Mouse (Mus musculus): Measurements from ENCODE around the gene Olfr317.
"Not testable (repeated sequence)": the region's sequence is repeated elsewhere in the genome, so short reads cannot be mapped to it uniquely, and the experiment has no call there.

Gene Olfr317

DNA sequence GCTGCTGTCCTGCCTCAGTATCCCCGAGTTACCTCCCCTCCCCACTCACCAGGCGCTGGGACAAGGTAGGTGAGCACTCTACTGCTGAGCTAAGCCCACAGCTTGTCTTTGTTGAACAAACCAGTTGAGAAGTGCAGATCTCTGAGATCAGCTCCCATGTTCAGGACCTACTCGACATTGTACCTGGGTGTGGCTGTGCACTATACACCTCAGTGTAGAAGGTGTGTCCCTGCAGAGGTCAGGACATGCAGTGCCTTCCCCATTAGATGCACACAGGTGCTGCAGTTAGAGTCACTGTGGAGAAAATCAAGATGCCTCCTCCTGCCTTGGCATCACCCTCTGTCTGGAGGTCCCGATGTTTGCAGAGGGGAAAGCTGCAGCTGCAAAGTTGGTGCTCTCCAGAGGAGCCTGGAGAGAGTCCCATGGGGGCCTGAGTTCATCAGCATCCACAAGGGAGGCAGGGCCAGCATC, at the start of gene Olfr317:
Gene Olfr317, minus strand, starts transcription at position 421 of the 471 bp plus-strand sequence.
- DNase-seq (ENCODE audit: low spot score in 2 of 2): no peak

DNA sequence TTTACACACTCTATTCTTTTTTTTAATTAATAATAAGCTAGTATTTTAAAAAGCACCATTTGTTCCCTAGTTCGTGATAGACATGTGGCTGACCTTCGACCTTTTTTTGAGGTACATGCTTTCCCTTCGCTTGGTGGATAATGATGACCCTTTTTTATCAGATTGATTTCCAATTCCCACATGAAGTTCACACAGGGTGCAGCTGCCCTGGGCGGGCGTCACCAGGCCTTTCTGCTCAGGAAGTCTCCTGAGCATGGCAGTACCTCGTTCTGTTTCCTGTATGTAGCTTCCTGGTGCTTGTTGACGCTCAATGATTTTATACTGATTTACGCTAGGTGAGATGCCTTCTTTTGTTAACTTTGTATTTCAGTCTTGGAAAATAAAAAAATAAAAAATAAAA, 49.3 kb upstream of the Olfr317 start:
- DNase-seq (ENCODE audit: low spot score in 2 of 2): no peak

DNA sequence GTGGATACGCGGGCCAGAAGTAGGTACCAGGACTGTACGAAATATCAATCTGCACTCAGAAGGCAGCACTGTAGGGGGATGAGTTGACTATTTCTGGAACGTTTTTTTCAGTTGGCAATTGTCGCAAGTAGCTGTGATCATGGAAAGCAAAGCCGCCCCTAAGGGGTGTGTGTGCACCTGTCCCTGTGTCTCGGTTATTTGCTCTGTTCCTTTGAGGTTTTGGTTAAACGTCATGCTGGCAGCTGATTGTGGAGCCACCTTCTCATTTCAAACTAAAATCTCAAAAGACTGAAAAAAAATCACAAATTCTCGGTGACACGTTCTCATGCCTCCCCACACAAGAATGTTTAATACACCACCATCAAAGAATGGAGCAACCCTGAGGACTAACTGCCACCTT, 48.6 kb upstream of the Olfr317 start:
- DNase-seq (ENCODE audit: low spot score in 2 of 2): no peak

DNA sequence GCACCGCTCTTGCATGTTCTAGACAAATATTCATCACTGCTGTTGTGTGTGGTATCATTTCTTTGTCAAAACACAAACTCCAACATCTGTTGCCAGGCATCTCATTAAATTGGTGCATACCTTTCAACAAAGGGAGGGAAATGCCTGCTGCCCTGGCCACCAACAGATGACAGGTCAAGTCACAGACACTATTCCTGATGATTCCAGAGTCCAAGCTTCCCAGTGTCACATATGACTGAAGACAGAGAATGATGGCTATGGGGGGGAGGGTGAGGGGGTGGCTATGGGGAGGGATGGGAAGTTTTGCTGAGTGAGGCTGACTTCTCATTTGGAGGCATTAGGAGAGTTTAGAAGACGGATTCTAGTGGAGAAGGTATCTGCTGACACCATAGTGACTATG, 45.2 kb upstream of the Olfr317 start:
- no peak for DNase-seq (ENCODE audit: low spot score in 2 of 2)

DNA sequence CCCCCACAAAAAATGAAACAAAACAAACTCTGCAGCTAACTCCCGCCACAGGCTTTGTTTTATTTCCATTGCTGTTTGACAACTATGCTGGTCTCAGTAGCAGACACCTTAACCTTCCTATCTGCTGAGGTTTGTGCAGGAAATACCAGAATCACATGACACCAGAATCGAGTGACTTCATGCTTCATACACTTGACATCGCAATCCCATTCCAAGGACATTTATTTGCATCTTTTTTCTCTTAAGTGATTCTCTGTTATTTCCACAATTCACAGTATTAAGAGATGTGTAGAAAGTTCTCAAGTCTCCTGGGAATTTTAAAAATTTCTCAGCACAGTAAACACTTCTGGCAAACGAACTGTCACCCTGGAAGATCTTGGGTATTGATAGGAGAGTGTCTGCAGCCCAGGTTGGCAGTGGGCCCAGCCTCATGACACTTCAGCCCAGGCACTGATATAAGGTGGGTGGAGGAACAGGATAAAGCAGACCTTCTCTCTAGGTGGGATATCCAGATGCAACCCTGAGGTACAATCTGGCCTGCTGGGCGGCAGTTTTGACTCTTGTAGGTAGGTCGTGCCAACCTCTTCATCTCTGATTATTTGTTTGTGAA, 43.6 kb upstream of the Olfr317 start, which contains the start of gene Olfr314:
Gene Olfr314, plus strand, starts transcription at position 473 of the 610 bp plus-strand sequence.
- no peak for DNase-seq (ENCODE audit: low spot score in 2 of 2)

DNA sequence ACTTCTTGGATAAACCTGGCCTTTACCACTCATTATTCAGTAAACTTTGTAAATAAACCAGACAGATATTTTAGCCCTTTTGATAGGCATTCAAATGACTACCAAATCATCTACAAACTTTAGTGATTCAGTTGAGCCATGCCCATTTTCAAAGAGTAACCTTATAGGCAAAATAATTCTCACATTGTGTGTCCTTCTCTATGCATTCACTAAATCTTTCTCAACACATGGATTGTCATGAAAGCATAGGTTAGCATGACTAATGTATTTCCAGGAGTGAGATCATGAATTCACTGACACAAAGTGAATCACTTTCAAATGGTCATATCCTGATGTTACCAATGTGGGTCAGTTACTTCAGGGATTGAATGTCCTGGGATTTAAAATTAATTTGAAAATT, 33.9 kb upstream of the Olfr317 start, which contains the start of gene Olfr315:
Gene Olfr315, plus strand, starts transcription at position 301 of the 400 bp plus-strand sequence.
- no peak for DNase-seq (ENCODE audit: low spot score in 2 of 2)

DNA sequence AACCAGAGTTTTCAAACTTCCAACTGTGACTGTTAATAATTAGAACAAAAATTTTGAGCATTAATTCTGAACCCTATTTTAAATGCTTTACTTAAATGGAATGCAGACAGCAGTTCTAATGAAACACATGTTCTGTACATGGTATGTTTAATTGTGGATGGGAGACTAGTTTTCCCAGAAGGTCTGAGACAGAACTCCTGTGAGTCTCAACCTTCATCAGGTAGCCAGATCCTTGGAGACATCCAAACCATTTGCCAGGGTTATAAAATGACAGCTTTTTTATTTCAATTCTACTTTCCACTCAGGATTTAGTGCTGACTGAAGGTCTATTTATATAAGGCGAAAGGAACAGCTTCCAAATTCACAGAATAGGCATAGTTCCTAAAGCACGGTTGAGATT, 13.4 kb upstream of the Olfr317 start, which contains the start of gene Olfr316:
Gene Olfr316, plus strand, starts transcription at position 301 of the 400 bp plus-strand sequence.
- DNase-seq (ENCODE audit: low spot score in 2 of 2): no peak

DNA sequence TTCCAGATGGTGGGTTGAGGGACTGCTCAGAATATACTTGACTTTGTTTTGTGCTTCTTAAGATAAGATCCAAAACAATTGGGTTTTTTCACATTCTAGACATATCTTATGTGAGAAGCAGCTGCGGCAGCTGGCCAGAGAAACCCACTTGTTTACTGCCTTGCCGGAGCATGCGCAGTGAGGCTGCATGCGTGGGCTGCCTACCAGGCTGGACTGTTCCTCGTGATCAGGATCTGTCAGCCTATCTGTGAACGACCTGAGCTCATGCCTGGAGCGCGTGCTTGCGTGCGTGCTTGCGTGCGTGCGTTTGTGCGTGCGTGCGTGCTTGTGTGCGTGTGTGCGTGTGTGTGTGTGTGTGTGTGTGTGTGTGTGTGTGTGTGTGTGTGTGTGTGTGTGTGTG, 12.1 kb upstream of the Olfr317 start:
- peak; percentile 48 to 63 for DNase-seq (ENCODE audit: low spot score in 2 of 2)

DNA sequence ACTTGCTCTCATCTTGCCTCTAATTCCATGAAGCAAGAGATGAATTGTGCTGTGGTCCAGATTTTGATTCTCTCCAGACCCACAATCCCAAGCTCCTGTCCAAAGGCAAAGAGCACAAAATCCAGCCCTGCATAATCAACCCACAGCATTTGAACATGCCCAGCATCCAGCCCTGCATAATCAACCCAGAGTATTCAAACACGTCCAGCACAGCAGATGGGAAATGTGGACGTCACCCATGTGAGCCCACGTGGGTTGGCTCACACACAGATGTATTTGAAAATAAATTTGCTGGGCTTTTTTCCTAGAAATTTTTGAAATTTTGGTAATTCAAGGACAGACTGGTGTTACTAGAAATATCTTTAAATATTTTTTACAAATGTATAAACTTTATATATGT, 5.6 kb downstream of the Olfr317 start:
- peak; percentile 73 to 85 for DNase-seq (ENCODE audit: low spot score in 2 of 2)

DNA sequence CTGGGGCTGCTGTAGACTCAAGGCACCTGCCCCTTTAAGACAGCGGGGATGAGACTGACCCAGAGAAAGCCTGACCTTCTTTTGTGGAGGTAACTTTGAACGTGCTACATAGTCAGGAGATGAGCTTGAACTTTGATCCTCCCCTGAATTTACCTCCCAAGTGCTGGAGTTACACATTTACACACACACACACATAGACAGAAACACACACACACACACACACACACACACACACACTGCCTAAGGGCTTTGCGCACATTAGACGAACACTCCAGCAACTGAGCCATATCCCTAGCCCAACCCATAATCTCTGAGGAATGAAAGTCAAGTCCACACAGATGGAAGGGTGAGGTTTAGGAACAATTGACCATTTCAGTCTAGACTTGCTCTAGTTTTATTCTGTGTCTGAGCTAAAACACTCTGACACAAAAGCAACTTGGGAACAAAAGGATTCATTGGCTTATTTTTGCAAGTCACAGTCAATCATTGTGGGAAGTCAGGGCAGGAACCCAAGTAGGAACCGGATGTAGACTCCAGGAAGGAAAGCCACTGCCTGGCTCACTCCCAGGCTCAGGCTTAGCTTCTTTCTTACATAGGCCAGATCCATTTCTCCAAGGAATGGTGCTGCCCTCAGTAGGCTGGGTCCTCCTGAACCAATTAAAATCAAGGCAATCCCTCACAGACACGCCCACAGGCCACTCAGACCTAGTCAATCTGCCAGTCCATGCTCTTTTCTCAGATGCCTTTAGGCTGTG, 10.9 kb downstream of the Olfr317 start:
- not testable (repeated sequence) for DNase-seq (ENCODE audit: low spot score in 2 of 2)

DNA sequence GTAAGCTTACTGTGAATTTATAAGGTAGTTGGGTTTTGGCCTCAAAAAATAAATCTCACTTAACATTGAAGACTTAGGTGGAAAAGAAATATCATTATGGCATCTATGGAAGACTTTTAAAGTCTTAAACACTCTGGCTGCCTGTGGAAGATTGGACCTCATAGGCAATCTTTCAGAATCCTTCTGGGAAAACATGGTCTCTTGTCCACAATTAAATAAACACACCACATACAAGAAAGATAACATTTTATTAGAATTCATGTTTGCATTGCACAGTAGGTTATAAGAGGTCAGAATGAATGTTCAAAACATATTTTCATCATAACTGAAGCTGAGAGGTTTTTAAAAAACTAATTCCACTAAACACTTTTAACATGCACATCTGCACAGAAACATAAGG, 15.1 kb downstream of the Olfr317 start, which contains the start of gene Olfr318:
Gene Olfr318, minus strand, starts transcription at position 101 of the 400 bp plus-strand sequence.
- no peak for DNase-seq (ENCODE audit: low spot score in 2 of 2)

DNA sequence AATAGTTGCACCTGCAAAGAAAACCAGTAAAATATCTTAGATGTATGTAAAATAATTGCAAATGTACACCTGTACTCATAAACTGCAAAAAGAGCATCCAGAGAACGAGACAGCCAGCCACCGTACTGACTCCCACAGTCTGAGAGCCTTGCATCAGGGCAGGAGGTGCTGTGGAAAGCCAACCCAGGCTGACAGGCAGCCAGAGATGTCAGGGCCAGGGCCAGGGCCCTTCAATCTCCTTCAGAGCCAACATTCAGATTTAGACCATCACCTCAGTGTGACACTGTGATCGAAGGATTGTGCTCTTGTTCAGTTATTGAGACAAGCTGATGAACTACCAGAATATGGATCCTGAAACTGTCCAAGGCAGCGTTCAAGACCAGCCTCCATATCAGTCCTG, 19.3 kb downstream of the Olfr317 start:
- DNase-seq (ENCODE audit: low spot score in 2 of 2): no peak

DNA sequence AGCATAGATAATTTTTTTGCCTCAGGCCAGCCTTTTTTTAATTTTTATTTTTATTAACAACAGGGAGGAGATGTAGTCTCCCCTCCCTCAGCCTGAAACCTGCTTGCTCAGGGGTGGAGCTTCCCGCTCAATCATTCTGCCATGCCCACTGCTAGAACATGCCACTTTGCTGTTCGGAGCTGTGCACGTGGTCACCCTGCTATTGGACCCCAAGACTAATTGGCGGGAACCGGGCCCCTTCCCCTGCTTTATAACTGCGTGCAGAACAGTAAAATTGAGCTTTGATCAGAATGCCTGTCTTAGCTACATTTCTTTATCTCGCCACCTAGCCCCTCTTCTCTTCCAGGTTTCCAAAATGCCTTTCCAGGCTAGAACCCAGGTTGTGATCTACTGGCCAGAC, 21.3 kb downstream of the Olfr317 start:
- DNase-seq (ENCODE audit: low spot score in 2 of 2): not testable (repeated sequence)

DNA sequence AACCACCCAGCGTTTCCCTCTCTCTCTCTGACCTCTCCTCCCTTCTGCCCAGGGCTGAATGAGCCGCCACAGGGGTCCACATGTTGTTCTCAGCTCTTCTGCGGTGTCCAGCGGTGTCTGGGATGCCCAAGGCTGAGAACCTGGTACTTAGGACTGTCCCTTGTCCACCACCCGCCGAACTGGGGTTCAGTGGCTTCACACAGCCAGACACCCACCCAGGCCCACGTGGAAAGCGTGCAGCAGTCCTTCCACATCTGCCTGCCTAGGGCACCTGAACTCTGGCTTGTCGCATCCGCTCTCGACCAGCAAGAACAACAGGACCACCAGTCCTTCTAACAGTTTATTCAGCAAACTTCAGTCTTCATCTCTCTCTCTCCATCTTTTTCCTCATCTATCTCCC, 29.9 kb downstream of the Olfr317 start:
- no peak for DNase-seq (ENCODE audit: low spot score in 2 of 2)

DNA sequence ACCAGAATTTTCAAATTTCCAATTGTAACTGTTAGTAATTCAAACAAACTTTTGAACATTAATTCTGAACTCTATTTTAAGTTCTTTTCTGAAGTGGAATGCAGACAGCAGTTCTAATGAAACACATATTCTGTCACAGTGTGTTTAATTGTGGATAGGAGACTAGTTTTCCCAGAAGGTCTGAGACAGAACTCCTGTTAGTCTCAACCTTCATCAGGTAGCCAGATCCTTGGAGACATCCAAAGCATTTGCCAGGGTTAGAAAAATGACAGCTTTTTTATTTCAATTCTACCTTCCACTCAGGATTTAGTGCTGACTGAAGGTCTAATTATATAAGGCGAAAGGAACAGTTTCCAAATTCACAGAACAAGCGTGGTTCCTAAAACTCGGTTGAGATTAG, 40.1 kb downstream of the Olfr317 start, which contains the start of gene Olfr319:
Gene Olfr319, plus strand, starts transcription at position 301 of the 400 bp plus-strand sequence.
- DNase-seq (ENCODE audit: low spot score in 2 of 2): no peak

Measured in right cerebral cortex, postnatal 10 days (tissue).